Mouse (Mus musculus) right cerebral cortex, postnatal 10 days (tissue): ENCODE data around the gene Abcb8.

Experiments
- DNase-seq, 2 experiments: peaks; one replicate each; pipeline ENCODE4 v3.0.0; 2021; ENCODE audit warnings: low spot score in 2 of 2

Gene Abcb8

GRCm38 (mm10) chr5:24393392-24393997, at the start of gene Abcb8:
Abcb8 (plus strand) TSS chr5:24393663.
- DNase-seq = peak; percentile 85 to 88

GRCm38 (mm10) chr5:24343977-24344436, 49.5 kb upstream of the Abcb8 start:
- DNase-seq = no peak

- DNase-seq = no peak
These were observed 48.9 kb upstream of the Abcb8 start for GRCm38 (mm10) chr5:24344477-24345051.

- DNase-seq = no peak
These were observed 47.1 kb upstream of the Abcb8 start for GRCm38 (mm10) chr5:24346313-24346712.

- no peak for DNase-seq
These were observed 46.1 kb upstream of the Abcb8 start for GRCm38 (mm10) chr5:24347186-24347875.

- DNase-seq = peak; percentile 75 to 78
These were observed 45.3 kb upstream of the Abcb8 start for GRCm38 (mm10) chr5:24348128-24348527.

GRCm38 (mm10) chr5:24348546-24348945, 44.9 kb upstream of the Abcb8 start:
- no peak for DNase-seq

GRCm38 (mm10) chr5:24350073-24350472, 43.4 kb upstream of the Abcb8 start:
- DNase-seq = no peak

- DNase-seq = no peak
These were observed 42.8 kb upstream of the Abcb8 start for GRCm38 (mm10) chr5:24350531-24351250.

- no peak for DNase-seq
These were observed 42.2 kb upstream of the Abcb8 start, which contains the start of gene Kcnh2 for GRCm38 (mm10) chr5:24351278-24351677. Kcnh2 (minus strand) TSS chr5:24351604.

GRCm38 (mm10) chr5:24351701-24352171, 41.7 kb upstream of the Abcb8 start:
- peak; percentile 94 for DNase-seq

GRCm38 (mm10) chr5:24352251-24352859, 41.1 kb upstream of the Abcb8 start:
- no peak for DNase-seq

GRCm38 (mm10) chr5:24353327-24353726, 40.1 kb upstream of the Abcb8 start:
- no peak for DNase-seq

GRCm38 (mm10) chr5:24356764-24357163, 36.7 kb upstream of the Abcb8 start:
- no peak for DNase-seq

GRCm38 (mm10) chr5:24357461-24357860, 36.0 kb upstream of the Abcb8 start:
- DNase-seq = no peak

GRCm38 (mm10) chr5:24360792-24361454, 32.5 kb upstream of the Abcb8 start:
- peak; percentile 82 to 88 for DNase-seq

- DNase-seq = no peak
These were observed 30.0 kb upstream of the Abcb8 start for GRCm38 (mm10) chr5:24363467-24363866.

- no peak for DNase-seq
These were observed 29.4 kb upstream of the Abcb8 start for GRCm38 (mm10) chr5:24364061-24364460.

GRCm38 (mm10) chr5:24364508-24364907, 29.0 kb upstream of the Abcb8 start, which contains the start of gene Nos3:
Nos3 (plus strand) TSS chr5:24364810.
- no peak for DNase-seq

GRCm38 (mm10) chr5:24364963-24365362, 28.5 kb upstream of the Abcb8 start:
- DNase-seq = no peak

- no peak for DNase-seq
These were observed 27.9 kb upstream of the Abcb8 start for GRCm38 (mm10) chr5:24365528-24365927.
